Mouse (Mus musculus) forebrain, embryonic 12.5 days (tissue): Measurements from ENCODE around the gene Alyref. TPM values are rescaled to one million over a fixed set of nuclear protein-coding genes. Genes with fewer than 3 reads are reported as not detected.

Experiments used
- microRNA-seq: library from miRNA; unstranded; fragments of <30 nt; microRNA quantifications from one replicate; pipeline ENCODE4, GENCODE M21; 2017
- polyA plus RNA-seq: library from polyadenylated mRNA; unstranded; fragments of >200 nt; fragmentation: Nextera tagmentation; extraction: Ambion mirVana; gene quantifications from 2 replicates; pipeline ENCODE4 v1.2.1, GENCODE M21; 2016

Alyref gene
- polyA plus RNA-seq, 1 experiment from 2014 or later = 561 TPM

Small RNA genes within 50 kb of the gene (microRNA-seq; reads per million reads assigned to microRNA genes)
- gene Mir6936 = 4.1 reads per million, percentile 14 among the genes with 10 or more reads in this experiment

Other genes starting within 250 kb of the Alyref start
- gene Actg1, start 249.8 kb downstream of the Alyref start, polyA plus RNA-seq = 2,923 and 2,975 TPM in 2 replicates
- 0.82 and 0.91 TPM in 2 replicates for gene Fscn2, start 236.8 kb downstream of the Alyref start, polyA plus RNA-seq
- 47.3 and 47.4 TPM in 2 replicates for gene Faap100, start 219.6 kb downstream of the Alyref start, polyA plus RNA-seq
- 49.2 and 50.8 TPM in 2 replicates for gene Nploc4, start 160.7 kb downstream of the Alyref start, polyA plus RNA-seq
- 0.18 TPM in 1 of 2 replicates, not detected in the other for gene Tspan10, start 155.7 kb downstream of the Alyref start, polyA plus RNA-seq
- 0.17 and 0.38 TPM in 2 replicates for gene Pde6g, start 144.9 kb downstream of the Alyref start, polyA plus RNA-seq
- 8.6 and 10.9 TPM in 2 replicates for gene Oxld1, start 140.3 kb downstream of the Alyref start, polyA plus RNA-seq
- gene Ccdc137, start 140.2 kb downstream of the Alyref start, polyA plus RNA-seq = 34.5 and 35.4 TPM in 2 replicates
- gene Arl16, start 130.8 kb downstream of the Alyref start, polyA plus RNA-seq = 48.2 and 50.1 TPM in 2 replicates
- 130 and 135 TPM in 2 replicates for gene Mrpl12, start 113.8 kb downstream of the Alyref start, polyA plus RNA-seq
- 43.4 and 46.0 TPM in 2 replicates for gene Slc25a10, start 106.5 kb downstream of the Alyref start, polyA plus RNA-seq
- 0.09 TPM in 1 of 2 replicates, not detected in the other for gene Gcgr, start 67.7 kb downstream of the Alyref start, polyA plus RNA-seq
- 209 and 214 TPM in 2 replicates for gene Mcrip1, start 48.6 kb downstream of the Alyref start, polyA plus RNA-seq
- not detected in 2 replicates for gene Ppp1r27, start 47.2 kb downstream of the Alyref start, polyA plus RNA-seq
- gene P4hb, start 25.1 kb downstream of the Alyref start, polyA plus RNA-seq = 334 and 362 TPM in 2 replicates
- 496 and 513 TPM in 2 replicates for gene Arhgdia, start 16.7 kb downstream of the Alyref start, polyA plus RNA-seq
- 179 and 186 TPM in 2 replicates for gene Anapc11, start 56 bp upstream of the Alyref start, polyA plus RNA-seq
- 0.40 TPM in 1 of 2 replicates, not detected in the other for gene Npb, start 10.1 kb upstream of the Alyref start, polyA plus RNA-seq
- gene Pcyt2, start 19.6 kb upstream of the Alyref start, polyA plus RNA-seq = 139 and 142 TPM in 2 replicates
- gene Sirt7, start 26.9 kb upstream of the Alyref start, polyA plus RNA-seq = 43.1 and 43.3 TPM in 2 replicates
- 30.9 and 32.9 TPM in 2 replicates for gene Mafg, start 35.2 kb upstream of the Alyref start, polyA plus RNA-seq
- gene Pycr1, start 45.4 kb upstream of the Alyref start, polyA plus RNA-seq = 32.5 and 32.8 TPM in 2 replicates
- not detected in 2 replicates for gene Myadml2, start 49.8 kb upstream of the Alyref start, polyA plus RNA-seq
- gene Notum, start 62.8 kb upstream of the Alyref start, polyA plus RNA-seq = 0.13 and 0.49 TPM in 2 replicates
- gene Aspscr1, start 74.6 kb upstream of the Alyref start, polyA plus RNA-seq = 132 and 145 TPM in 2 replicates
- gene Cenpx, start 115.4 kb upstream of the Alyref start, polyA plus RNA-seq = 125 and 127 TPM in 2 replicates
- 73.8 and 74.7 TPM in 2 replicates for gene Lrrc45, start 115.6 kb upstream of the Alyref start, polyA plus RNA-seq
- 48.3 and 48.5 TPM in 2 replicates for gene Rac3, start 123.1 kb upstream of the Alyref start, polyA plus RNA-seq
- gene Dcxr, start 128.9 kb upstream of the Alyref start, polyA plus RNA-seq = 9.1 and 9.2 TPM in 2 replicates
- 0.67 and 0.95 TPM in 2 replicates for gene Cbr2, start 133.7 kb upstream of the Alyref start, polyA plus RNA-seq
- 5.2 and 6.1 TPM in 2 replicates for gene Hmga1b, start 164.4 kb upstream of the Alyref start, polyA plus RNA-seq
- gene Rfng, start 185.8 kb upstream of the Alyref start, polyA plus RNA-seq = 58.1 and 63.7 TPM in 2 replicates
- gene Gps1, start 185.9 kb upstream of the Alyref start, polyA plus RNA-seq = 246 and 247 TPM in 2 replicates
- gene Dus1l, start 198.0 kb upstream of the Alyref start, polyA plus RNA-seq = 67.9 and 69.6 TPM in 2 replicates
- gene Fasn, start 226.2 kb upstream of the Alyref start, polyA plus RNA-seq = 118 and 139 TPM in 2 replicates